Mouse (Mus musculus): ENCODE measurements at regions not wholly inside any gene's neighbourhood (a gene's known extent, or its start where the extent isn't known, plus 50 kb on each side); places are given as distances from the start of the nearest gene placed in this dataset.

GRCm38 (mm10) chr1:56195224-56195623, 442.0 kb downstream of the Hsfy2 start:
- no peak for DNase-seq (ENCODE audit: low read depth)

DNA sequence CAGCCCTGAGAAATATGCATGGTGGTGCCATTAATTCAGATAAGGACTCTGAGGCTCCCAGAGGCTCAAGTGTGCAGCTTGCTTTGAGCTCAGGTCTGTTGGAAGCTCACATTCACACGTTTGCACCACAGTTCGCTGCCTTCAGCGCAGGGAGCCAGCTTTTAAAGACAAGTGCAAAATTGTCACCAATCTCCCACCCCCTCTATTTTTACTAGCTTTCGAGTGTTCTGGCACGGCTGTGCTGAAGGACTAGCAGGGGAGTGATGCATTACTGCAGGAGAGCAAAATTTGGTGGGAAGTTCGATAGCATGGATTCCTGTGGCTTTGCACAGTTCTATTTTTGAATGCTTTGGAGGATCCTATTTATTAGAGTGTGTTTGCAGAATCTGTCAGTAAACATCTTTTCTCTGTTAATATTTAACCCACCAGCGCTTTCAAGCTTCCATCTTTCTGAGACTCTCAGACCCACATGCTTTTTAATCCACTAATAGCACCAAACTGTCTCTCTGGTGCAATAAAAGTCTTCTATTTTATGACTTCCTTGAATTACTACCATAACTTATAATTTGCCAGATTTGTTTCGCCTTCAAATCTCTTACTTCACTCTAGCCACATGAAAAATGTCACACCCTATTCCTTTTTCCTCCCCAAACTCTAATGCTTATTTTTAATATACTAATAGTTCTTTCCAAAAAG, 453.6 kb downstream of the Hsfy2 start:
- no peak for DNase-seq (ENCODE audit: low read depth)

GRCm38 (mm10) chr1:56179206-56179985, 457.8 kb downstream of the Hsfy2 start:
- no peak for DNase-seq (ENCODE audit: low read depth)

- DNase-seq (ENCODE audit: low read depth): no peak
Measured at GRCm38 (mm10) chr1:56171157-56171556, 466.1 kb downstream of the Hsfy2 start.

DNA sequence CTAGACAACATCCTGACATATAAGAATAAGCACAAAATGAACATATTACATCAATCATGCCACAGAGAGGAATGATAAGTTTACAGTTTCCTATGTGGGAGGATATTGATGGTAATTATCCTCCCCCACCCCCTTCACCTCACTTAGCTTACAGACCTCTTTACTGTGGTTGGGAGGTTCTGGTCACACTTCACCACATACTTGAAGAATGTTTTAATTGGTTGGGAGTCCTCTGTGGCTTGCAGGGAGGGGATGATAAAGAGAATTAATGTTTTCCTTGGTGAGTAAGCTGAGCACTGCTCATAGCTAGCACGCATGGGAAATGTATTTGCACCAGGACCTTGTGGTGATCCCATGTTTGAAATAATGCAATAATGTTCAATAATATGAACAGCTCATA, 468.5 kb downstream of the Hsfy2 start:
- no peak for DNase-seq (ENCODE audit: low read depth)

DNA sequence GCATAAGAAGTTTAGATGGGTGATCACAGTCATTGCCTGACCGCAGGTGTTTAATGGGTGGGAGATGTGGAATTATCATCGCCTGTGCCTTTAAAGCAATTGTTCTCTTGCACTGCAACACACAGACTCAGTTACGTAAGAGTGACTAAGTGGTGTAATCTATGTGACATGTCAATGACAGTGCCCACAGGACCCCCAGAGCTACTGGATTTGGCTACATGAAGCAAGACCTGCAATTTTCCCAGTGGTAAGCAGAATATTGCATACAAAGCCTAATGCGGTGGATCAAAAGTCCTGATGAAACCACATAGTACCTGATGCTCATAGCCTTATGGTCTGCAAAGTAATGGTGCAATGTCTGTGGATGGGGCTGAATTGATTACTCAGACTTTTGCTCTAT, 469.2 kb downstream of the Hsfy2 start:
- DNase-seq (ENCODE audit: low read depth): peak; percentile 15

DNA sequence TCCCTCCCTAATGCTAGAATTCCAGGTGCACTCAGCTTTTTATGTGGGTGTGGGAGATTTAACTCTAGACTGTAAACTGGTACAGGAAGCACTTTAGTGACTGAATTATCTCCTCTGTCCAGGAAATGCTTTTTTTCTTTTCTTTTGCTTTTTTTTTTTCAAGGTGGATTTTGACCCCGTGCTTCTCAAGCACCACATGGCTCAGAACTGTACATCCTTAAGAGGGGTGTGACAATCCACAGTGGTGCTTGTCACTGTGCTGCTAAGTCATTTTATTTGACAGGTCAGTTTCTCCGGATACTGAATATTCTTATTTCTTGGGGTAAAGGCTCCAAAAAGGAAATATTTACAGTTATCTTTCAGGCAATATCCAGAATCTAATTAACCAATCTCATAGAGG, 472.0 kb downstream of the Hsfy2 start:
- DNase-seq (ENCODE audit: low read depth): no peak

- DNase-seq (ENCODE audit: low read depth): no peak
Measured at GRCm38 (mm10) chr1:56164366-56164765, 472.9 kb downstream of the Hsfy2 start.

DNA sequence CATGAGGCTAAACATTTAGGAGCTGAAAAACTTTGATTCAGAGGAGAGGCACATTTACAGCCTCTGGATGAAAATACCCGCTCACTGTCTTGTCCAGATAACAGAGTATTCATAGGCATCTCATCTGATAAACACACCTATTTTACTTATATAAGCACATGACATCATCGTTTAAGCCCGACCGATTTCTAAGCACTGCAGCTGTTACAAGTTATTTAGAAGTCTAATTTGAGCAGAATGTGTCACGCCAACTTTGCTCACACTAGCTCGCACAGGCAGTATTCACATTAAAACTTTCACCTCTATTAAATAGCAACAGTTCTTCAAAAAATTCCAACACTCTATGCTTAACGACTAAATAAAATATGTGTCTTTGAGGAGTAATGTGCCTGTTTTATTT, 506.3 kb downstream of the Hsfy2 start:
- DNase-seq (ENCODE audit: low read depth): no peak

DNA sequence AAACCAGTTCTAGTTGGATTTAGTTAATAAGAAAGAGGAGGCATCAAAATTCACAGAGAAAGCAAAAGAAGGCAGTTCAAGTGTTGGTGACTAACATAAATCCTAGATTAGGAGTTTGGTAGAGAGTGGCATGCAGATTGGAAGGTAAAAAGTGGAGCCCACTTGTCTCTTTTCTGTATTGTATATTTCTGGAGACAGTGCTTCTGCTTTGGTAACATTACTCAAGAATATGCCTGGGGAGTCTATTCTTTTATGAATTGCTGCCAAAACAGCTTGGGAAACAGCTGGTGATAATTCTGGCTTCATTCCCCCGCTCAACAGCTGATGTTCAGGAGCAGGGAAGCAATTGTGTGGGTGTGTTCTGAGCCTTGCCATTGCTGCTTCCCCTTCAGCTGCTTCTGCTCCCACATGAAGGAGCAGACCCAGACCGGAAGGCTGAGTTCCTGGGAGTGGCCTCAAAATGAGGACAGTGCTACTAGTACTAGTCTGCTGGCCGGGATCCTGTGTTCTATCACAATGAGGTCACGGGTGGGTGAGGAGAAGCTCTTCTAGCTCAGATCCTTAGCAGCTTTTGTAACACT, 547.9 kb downstream of the Hsfy2 start:
- peak; percentile 1 for DNase-seq (ENCODE audit: low read depth)

DNA sequence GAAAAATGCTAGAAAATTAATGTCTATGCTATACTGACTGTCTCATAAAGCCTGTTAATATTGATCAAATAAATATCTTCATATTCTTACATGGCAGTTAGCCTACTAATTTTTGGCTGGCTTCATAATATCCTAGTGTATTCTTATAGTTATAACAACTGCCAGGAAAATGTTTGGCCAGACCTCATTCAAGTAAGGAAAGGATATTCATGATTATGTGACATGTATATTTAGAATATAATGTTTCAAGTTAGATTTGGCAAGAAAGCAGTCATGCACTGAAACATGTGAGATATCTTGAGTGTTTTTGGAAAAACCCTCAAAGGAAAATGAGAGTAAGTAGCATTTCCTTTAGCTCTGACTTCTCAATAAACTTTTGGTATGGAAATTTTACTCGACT, 548.9 kb downstream of the Hsfy2 start:
- DNase-seq (ENCODE audit: low read depth): no peak

- DNase-seq (ENCODE audit: low read depth): no peak
Measured at GRCm38 (mm10) chr1:56076757-56077156, 560.5 kb downstream of the Hsfy2 start.

DNA sequence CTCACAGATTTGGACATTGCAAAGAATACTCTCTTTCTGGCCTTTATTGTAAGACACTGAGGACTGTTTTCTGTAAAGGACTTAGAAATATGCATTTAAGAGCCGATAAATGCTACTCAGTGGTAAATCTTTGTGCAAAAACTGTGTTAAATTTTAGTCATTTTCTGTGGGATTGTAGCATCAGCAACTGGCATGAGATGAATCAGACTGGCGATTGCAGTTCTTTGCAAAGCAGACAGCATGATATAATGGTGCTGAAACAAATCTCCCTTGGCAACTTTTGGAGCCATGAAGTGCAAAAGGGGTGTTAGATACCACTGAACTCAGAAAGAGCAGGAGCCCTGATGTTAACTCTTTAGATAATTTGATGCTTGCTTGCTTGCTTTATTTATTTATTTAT, 565.0 kb downstream of the Hsfy2 start:
- no peak for DNase-seq (ENCODE audit: low read depth)

DNA sequence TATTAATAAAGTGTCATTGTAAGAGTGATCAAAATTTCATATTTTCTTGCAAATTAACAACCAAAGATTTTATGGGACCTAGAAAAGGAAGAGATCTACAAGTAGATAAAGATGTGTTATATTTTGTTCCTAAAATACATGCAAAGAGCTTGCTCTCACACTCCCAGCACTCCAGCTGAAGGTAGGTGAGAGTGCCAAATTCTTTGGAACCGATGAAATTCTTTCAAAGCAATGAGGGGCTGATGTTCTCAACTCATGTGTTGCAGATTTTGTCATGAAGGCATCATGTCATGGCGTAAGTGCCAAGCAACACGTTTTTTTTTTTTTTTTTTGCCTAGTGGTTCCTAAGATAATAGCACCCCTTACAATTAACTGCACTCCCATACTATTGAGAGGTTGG, 573.8 kb downstream of the Hsfy2 start:
- no peak for DNase-seq (ENCODE audit: low read depth)
